Mouse (Mus musculus) v-Abl transformed pro-B cells (cell line): ENCODE measurements around the gene Itga9.

Experiments used
- in situ Hi-C, 2 experiments: fragments of 400-800 bp; cut with MboI; formaldehyde crosslinking; loops; one replicate each; pipeline ENCODE4 v1.15.1; 2025; ENCODE audit not compliant: unreplicated experiment in 2 of 2

Gene Itga9

GRCm38 (mm10) chr9:118711749-118712148 is 105.3 kb downstream of the Itga9 start:
- in situ Hi-C loops, result loop anchor here in 1 of 2 experiments (25.0 kb wide), 1 partner anchor 626 kb away; the partner anchor contains the start of genes Acaa1a and Myd88

- in situ Hi-C loops, result loop anchor here in 1 of 2 experiments (25.0 kb wide), 1 partner anchor 624 kb away; the partner anchor contains the start of genes Acaa1a and Myd88
These were observed 107.0 kb downstream of the Itga9 start for GRCm38 (mm10) chr9:118713515-118713914.

- in situ Hi-C loops, result loop anchor here in 1 of 2 experiments (25.0 kb wide), 1 partner anchor 623 kb away; the partner anchor contains the start of genes Acaa1a and Myd88
These were observed 108.0 kb downstream of the Itga9 start for GRCm38 (mm10) chr9:118714536-118714935.

GRCm38 (mm10) chr9:118715971-118716628 is 109.6 kb downstream of the Itga9 start:
- in situ Hi-C loops, result loop anchor here (5.0 to 25.0 kb wide), 2 partner anchors 131 to 621 kb away; partner anchors contain the start of genes Acaa1a (in 1 of the 2) and Myd88 (in 1 of the 2)

- in situ Hi-C loops, result loop anchor here (5.0 to 25.0 kb wide), 2 partner anchors 130 to 620 kb away; partner anchors contain the start of genes Acaa1a (in 1 of the 2) and Myd88 (in 1 of the 2)
These were observed 110.9 kb downstream of the Itga9 start for GRCm38 (mm10) chr9:118717436-118717835.

GRCm38 (mm10) chr9:118718511-118718910 is 112.0 kb downstream of the Itga9 start:
- in situ Hi-C loops, result loop anchor here (5.0 to 25.0 kb wide), 2 partner anchors 129 to 619 kb away; partner anchors contain the start of genes Acaa1a (in 1 of the 2) and Myd88 (in 1 of the 2)

GRCm38 (mm10) chr9:118721056-118721455 is 114.6 kb downstream of the Itga9 start:
- in situ Hi-C loops, result loop anchor here in 1 of 2 experiments (25.0 kb wide), 1 partner anchor 616 kb away; the partner anchor contains the start of genes Acaa1a and Myd88

GRCm38 (mm10) chr9:118722789-118723325 is 116.4 kb downstream of the Itga9 start:
- in situ Hi-C loops, result loop anchor here in 1 of 2 experiments (25.0 kb wide), 1 partner anchor 614 kb away; the partner anchor contains the start of genes Acaa1a and Myd88

- in situ Hi-C loops, result no loop called here
These were observed 118.6 kb downstream of the Itga9 start for GRCm38 (mm10) chr9:118725128-118725527.

- in situ Hi-C loops, result no loop called here
These were observed 120.1 kb downstream of the Itga9 start for GRCm38 (mm10) chr9:118726550-118726949.

GRCm38 (mm10) chr9:118728296-118728695 is 121.8 kb downstream of the Itga9 start:
- in situ Hi-C loops, result no loop called here

GRCm38 (mm10) chr9:118728987-118729386 is 122.5 kb downstream of the Itga9 start:
- in situ Hi-C loops, result no loop called here

- in situ Hi-C loops, result no loop called here
These were observed 123.7 kb downstream of the Itga9 start for GRCm38 (mm10) chr9:118730172-118730571.

- in situ Hi-C loops, result no loop called here
These were observed 124.4 kb downstream of the Itga9 start for GRCm38 (mm10) chr9:118730871-118731390.

- in situ Hi-C loops, result no loop called here
These were observed 125.2 kb downstream of the Itga9 start for GRCm38 (mm10) chr9:118731650-118732049.

GRCm38 (mm10) chr9:118733601-118734000 is 127.1 kb downstream of the Itga9 start:
- in situ Hi-C loops, result no loop called here

- in situ Hi-C loops, result no loop called here
These were observed 130.6 kb downstream of the Itga9 start for GRCm38 (mm10) chr9:118737124-118737523.

- in situ Hi-C loops, result no loop called here
These were observed 131.2 kb downstream of the Itga9 start for GRCm38 (mm10) chr9:118737601-118738137.

- in situ Hi-C loops, result no loop called here
These were observed 131.8 kb downstream of the Itga9 start for GRCm38 (mm10) chr9:118738311-118738710.

- in situ Hi-C loops, result no loop called here
These were observed 132.6 kb downstream of the Itga9 start for GRCm38 (mm10) chr9:118739071-118739470.

GRCm38 (mm10) chr9:118739659-118740058 is 133.2 kb downstream of the Itga9 start:
- in situ Hi-C loops, result no loop called here
